Mouse (Mus musculus): ENCODE measurements at regions not wholly inside any gene's neighbourhood (a gene's known extent, or its start where the extent isn't known, plus 50 kb on each side); places are given as distances from the start of the nearest gene placed in this dataset.

- Histone ChIP-seq H3K4me3 (no peak overlapping the region), H3K27ac (no peak overlapping the region)
- no peak for DNase-seq (ENCODE audit: low spot score in 2 of 2)
- no peak for TF ChIP-seq CTCF (conservative IDR thresholded peaks at IDR 0.05)
Observed at GRCm38 (mm10) chr13:6165916-6166315, 304.6 kb downstream of the Klf6 start.

- DNase-seq (ENCODE audit: low spot score in 2 of 2): no peak
- TF ChIP-seq CTCF (conservative IDR thresholded peaks at IDR 0.05): no peak
- no peak overlapping the region for H3K27ac ChIP-seq
- no peak overlapping the region for H3K4me3 ChIP-seq
Observed at GRCm38 (mm10) chr13:6167055-6167761, 305.9 kb downstream of the Klf6 start.

GRCm38 (mm10) chr13:6173095-6173494 lies 311.8 kb downstream of the Klf6 start:
- Histone ChIP-seq H3K27ac (no peak overlapping the region), H3K4me3 (no peak overlapping the region)
- no peak for TF ChIP-seq CTCF (conservative IDR thresholded peaks at IDR 0.05)
- no peak for DNase-seq (ENCODE audit: low spot score in 2 of 2)

- DNase-seq (ENCODE audit: low spot score in 2 of 2): no peak
- no peak for TF ChIP-seq CTCF (conservative IDR thresholded peaks at IDR 0.05)
- Histone ChIP-seq H3K4me3 (no peak overlapping the region), H3K27ac (no peak overlapping the region)
Observed at GRCm38 (mm10) chr13:6178362-6179070, 317.2 kb downstream of the Klf6 start.

GRCm38 (mm10) chr13:6189133-6189532 lies 327.9 kb downstream of the Klf6 start:
- H3K4me3 ChIP-seq: no peak overlapping the region
- H3K27ac ChIP-seq: peak overlapping the region; percentile 32; the same call in 1 of the 2 replicates
- DNase-seq (ENCODE audit: low spot score in 2 of 2): no peak
- no peak for TF ChIP-seq CTCF (conservative IDR thresholded peaks at IDR 0.05)

GRCm38 (mm10) chr13:6189566-6189965 lies 328.3 kb downstream of the Klf6 start:
- no peak for TF ChIP-seq CTCF (conservative IDR thresholded peaks at IDR 0.05)

GRCm38 (mm10) chr13:6191186-6191914 lies 330.1 kb downstream of the Klf6 start:
- H3K4me3 ChIP-seq: no peak overlapping the region
- no peak overlapping the region for H3K27ac ChIP-seq
- TF ChIP-seq CTCF (conservative IDR thresholded peaks at IDR 0.05): no peak
- no peak for DNase-seq (ENCODE audit: low spot score in 2 of 2)

More at GRCm38 (mm10) chr13:6189566-6189965, 328.3 kb downstream of the Klf6 start:
- H3K27ac ChIP-seq: peak overlapping the region; percentile 32; the same call in 1 of the 2 replicates
- H3K4me3 ChIP-seq: peak overlapping the region; percentile 5; the same call in 1 of the 2 replicates
- DNase-seq (ENCODE audit: low spot score in 2 of 2): no peak

- no peak for DNase-seq (ENCODE audit: low spot score in 2 of 2)
- no peak overlapping the region for H3K4me3 ChIP-seq
- no peak for TF ChIP-seq CTCF (conservative IDR thresholded peaks at IDR 0.05)
- no peak overlapping the region for H3K27ac ChIP-seq
Observed at GRCm38 (mm10) chr13:6191915-6192295, 330.6 kb downstream of the Klf6 start.

GRCm38 (mm10) chr13:6196690-6197089 lies 335.4 kb downstream of the Klf6 start:
- DNase-seq (ENCODE audit: low spot score in 2 of 2): no peak
- Histone ChIP-seq H3K4me3 (no peak overlapping the region), H3K27ac (no peak overlapping the region)
- no peak for TF ChIP-seq CTCF (conservative IDR thresholded peaks at IDR 0.05)

GRCm38 (mm10) chr13:6199107-6199506 lies 337.8 kb downstream of the Klf6 start:
- TF ChIP-seq CTCF (conservative IDR thresholded peaks at IDR 0.05): no peak
- H3K4me3 ChIP-seq: no peak overlapping the region
- H3K27ac ChIP-seq: no peak overlapping the region
- DNase-seq (ENCODE audit: low spot score in 2 of 2): no peak

GRCm38 (mm10) chr13:6201516-6201915 lies 340.2 kb downstream of the Klf6 start:
- TF ChIP-seq CTCF (conservative IDR thresholded peaks at IDR 0.05): no peak
- H3K27ac ChIP-seq: no peak overlapping the region
- DNase-seq (ENCODE audit: low spot score in 2 of 2): no peak
- no peak overlapping the region for H3K4me3 ChIP-seq

- no peak for TF ChIP-seq CTCF (conservative IDR thresholded peaks at IDR 0.05)
- no peak for DNase-seq (ENCODE audit: low spot score in 2 of 2)
- Histone ChIP-seq H3K27ac (no peak overlapping the region), H3K4me3 (no peak overlapping the region)
Observed at GRCm38 (mm10) chr13:6204801-6205200, 343.1 kb upstream of the Pitrm1 start.

- TF ChIP-seq CTCF (conservative IDR thresholded peaks at IDR 0.05): no peak
- Histone ChIP-seq H3K4me3 (no peak overlapping the region), H3K27ac (no peak overlapping the region)
- no peak for DNase-seq (ENCODE audit: low spot score in 2 of 2)
Observed at GRCm38 (mm10) chr13:6212550-6212949, 335.4 kb upstream of the Pitrm1 start.
